Mouse (Mus musculus) intestine, embryonic 14.5 days (tissue): ENCODE measurements around the gene Arhgap29. TPM values are rescaled to one million over a fixed set of nuclear protein-coding genes. Genes with fewer than 3 reads are reported as not detected.

ENCODE experiments used
- ATAC-seq: fragments of 200-750 bp; cut with Nextera tagmentation; replicated peaks from 2 replicates; pipeline ENCODE4 v1.8.0; 2017; ENCODE audit warnings: low read depth, moderate number of reproducible peaks, moderate TSS enrichment, moderate library complexity; ENCODE audit not compliant: low FRiP score, low TSS enrichment
- DNase-seq: peaks from one replicate; pipeline ENCODE4 v3.0.0-alpha.2; 2018; ENCODE audit warnings: low spot score
- H3K27ac ChIP-seq: fragments of 300-500 bp; sonication (generic); 2 replicates; pipeline ENCODE4 v1.5.1; 2014; ENCODE audit warnings: low read depth, mild to moderate bottlenecking, control low read depth
- H3K27me3 ChIP-seq: fragments of 300-500 bp; sonication (generic); replicated peaks from 2 replicates; pipeline ENCODE4 v1.6.1; 2014; ENCODE audit warnings: low read length, control low read depth; ENCODE audit not compliant: control insufficient read depth, insufficient read depth
- H3K36me3 ChIP-seq: fragments of 300-500 bp; sonication (generic); 2 replicates; pipeline ENCODE4 v1.6.1; 2014; ENCODE audit warnings: low read length, control low read depth; ENCODE audit not compliant: control insufficient read depth, insufficient read depth
- H3K4me1 ChIP-seq: fragments of 300-500 bp; sonication (generic); replicated peaks from 2 replicates; pipeline ENCODE4 v1.6.1; 2014; ENCODE audit warnings: low read length, control low read depth, mixed read lengths; ENCODE audit not compliant: control insufficient read depth, insufficient read depth
- H3K4me2 ChIP-seq: fragments of 300-500 bp; sonication (generic); 2 replicates; pipeline ENCODE4 v1.6.1; 2014; ENCODE audit warnings: low read length
- H3K4me3 ChIP-seq: fragments of 300-500 bp; sonication (generic); 2 replicates; pipeline ENCODE4 v1.5.1; 2014; ENCODE audit warnings: low read depth, low read length, control low read depth, mixed read lengths
- H3K9ac ChIP-seq: fragments of 300-500 bp; sonication (generic); 2 replicates; pipeline ENCODE4 v1.6.1; 2014; ENCODE audit warnings: mild to moderate bottlenecking, low read length
- H3K9me3 ChIP-seq: fragments of 300-500 bp; sonication (generic); 2 replicates; pipeline ENCODE4 v1.6.1; 2016; ENCODE audit warnings: low read length, control low read depth; ENCODE audit not compliant: control insufficient read depth
- WGBS: fragments of 180-500 bp; shearing (Covaris S2); extraction: QIAGEN DNeasy Blood & Tissue Kit; methylation state at CpG from one replicate; pipeline ENCODE4 v1.1.7; 2014; 5-methylcytosine and 5-hydroxymethylcytosine counted together
- polyA plus RNA-seq: library from polyadenylated mRNA; unstranded; fragments of >200 nt; fragmentation: Nextera tagmentation; extraction: Ambion mirVana; gene quantifications from 2 replicates; pipeline ENCODE4 v1.2.1, GENCODE M21; 2014

Gene Arhgap29
- polyA plus RNA-seq, 1 experiment from 2014 or later: 57.8 TPM

DNA sequence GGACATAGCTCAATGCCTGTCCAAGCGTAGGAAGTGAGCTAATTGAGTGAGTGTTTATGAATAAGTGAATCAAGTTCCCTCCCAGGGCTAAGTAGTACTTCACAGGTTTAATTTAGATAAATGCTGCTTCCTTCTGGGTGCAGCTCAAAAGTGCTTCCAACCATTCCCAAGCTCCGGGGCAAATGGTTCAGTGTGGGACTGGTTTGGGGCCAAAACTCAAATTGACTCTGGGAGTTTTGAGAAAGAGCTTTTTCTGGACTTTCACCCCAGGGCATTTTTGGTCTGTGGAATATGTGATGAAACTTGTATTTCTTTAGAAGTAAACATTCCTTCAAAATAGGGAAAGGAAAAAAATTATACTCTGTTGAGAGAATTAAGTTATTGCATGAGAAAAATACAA is 16.1 kb upstream of the Arhgap29 start:
- Histone ChIP-seq H3K4me3 (no peak overlapping the region), H3K36me3 (no peaks in the 10 kb centered on the region), H3K27me3 (no peaks in the 10 kb centered on the region), H3K9me3 (no peaks in the 10 kb centered on the region), H3K27ac (no peak overlapping the region), H3K4me1 (no peaks in the 10 kb centered on the region), H3K9ac (no peak overlapping the region), H3K4me2 (no peak overlapping the region)
- no peak for ATAC-seq
- peak; percentile 25 for DNase-seq
- 67% methylated on average over 2 of the region's 2 CpGs for WGBS

- Histone ChIP-seq H3K4me2 (no peak overlapping the region), H3K4me1 (no peaks in the 10 kb centered on the region), H3K9me3 (no peaks in the 10 kb centered on the region), H3K36me3 (no peaks in the 10 kb centered on the region), H3K27ac (no peak overlapping the region), H3K4me3 (no peak overlapping the region), H3K27me3 (no peaks in the 10 kb centered on the region), H3K9ac (no peak overlapping the region)
- ATAC-seq (no peak), DNase-seq (no peak)
- WGBS: 85% methylated on average over 6 of the region's 6 CpGs
Observed at GRCm38 (mm10) chr3:121937036-121937435, 15.3 kb upstream of the Arhgap29 start.

DNA sequence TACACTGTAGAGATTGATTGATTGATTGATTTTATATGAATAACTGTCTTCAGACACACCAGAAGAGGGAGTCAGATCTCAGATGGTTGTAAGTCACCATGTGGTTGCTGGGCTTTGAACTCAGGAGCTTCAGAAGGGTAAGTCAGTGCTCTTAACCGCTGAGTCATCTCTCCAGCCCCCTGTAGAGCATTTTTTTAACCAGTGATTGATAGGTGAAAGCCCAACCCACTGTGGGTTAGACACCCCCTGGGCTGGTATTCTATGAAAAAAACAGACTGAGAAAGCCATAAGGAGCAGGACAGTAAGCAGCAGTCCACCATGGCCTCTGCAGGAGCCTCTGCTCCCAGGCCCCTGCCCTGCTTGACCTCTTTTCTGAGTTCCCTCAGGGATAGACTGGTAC is 12.7 kb upstream of the Arhgap29 start:
- Histone ChIP-seq H3K36me3 (no peaks in the 10 kb centered on the region), H3K9ac (no peak overlapping the region), H3K27me3 (no peaks in the 10 kb centered on the region), H3K27ac (no peak overlapping the region), H3K9me3 (no peaks in the 10 kb centered on the region), H3K4me3 (no peak overlapping the region), H3K4me2 (no peak overlapping the region), H3K4me1 (no peaks in the 10 kb centered on the region)
- peak; percentile 38 for DNase-seq
- WGBS: 82% methylated on average over 1 of the region's 1 CpGs
- ATAC-seq: no peak

- Histone ChIP-seq H3K36me3 (no peaks in the 10 kb centered on the region), H3K4me3 (no peak overlapping the region), H3K4me1 (no peaks in the 10 kb centered on the region), H3K27me3 (no peaks in the 10 kb centered on the region), H3K9ac (no peak overlapping the region), H3K27ac (no peak overlapping the region), H3K9me3 (no peaks in the 10 kb centered on the region), H3K4me2 (no peak overlapping the region)
- ATAC-seq (no peak), DNase-seq (peak; percentile 21)
- 76% methylated on average over 8 of the region's 8 CpGs for WGBS
Observed at GRCm38 (mm10) chr3:121940094-121940889, 12.0 kb upstream of the Arhgap29 start.

- ATAC-seq (no peak), DNase-seq (peak; percentile 46)
- Histone ChIP-seq H3K9me3 (no peaks in the 10 kb centered on the region), H3K4me2 (no peak overlapping the region), H3K4me1 (no peaks in the 10 kb centered on the region), H3K9ac (no peak overlapping the region), H3K4me3 (no peak overlapping the region), H3K27me3 (no peaks in the 10 kb centered on the region), H3K27ac (no peak overlapping the region), H3K36me3 (no peaks in the 10 kb centered on the region)
- 82% methylated on average over 11 of the region's 11 CpGs for WGBS
Observed at GRCm38 (mm10) chr3:121941204-121941745, 11.1 kb upstream of the Arhgap29 start.

- Histone ChIP-seq H3K27ac (no peak overlapping the region), H3K4me2 (no peak overlapping the region), H3K4me1 (no peaks in the 10 kb centered on the region), H3K9me3 (no peaks in the 10 kb centered on the region), H3K4me3 (no peak overlapping the region), H3K9ac (no peak overlapping the region), H3K36me3 (no peaks in the 10 kb centered on the region), H3K27me3 (no peaks in the 10 kb centered on the region)
- 52% methylated on average over 2 of the region's 2 CpGs for WGBS
- no peak for ATAC-seq
- no peak for DNase-seq
Observed at GRCm38 (mm10) chr3:121945957-121946356, 6.4 kb upstream of the Arhgap29 start.

GRCm38 (mm10) chr3:121946765-121947164 is 5.6 kb upstream of the Arhgap29 start:
- no peaks in the 10 kb centered on the region for H3K27me3 ChIP-seq
- DNase-seq (no peak), ATAC-seq (no peak)
- no peak overlapping the region for H3K9ac ChIP-seq
- H3K36me3 ChIP-seq: no peaks in the 10 kb centered on the region
- H3K27ac ChIP-seq: no peak overlapping the region
- H3K9me3 ChIP-seq: no peaks in the 10 kb centered on the region
- H3K4me3 ChIP-seq: no peak overlapping the region
- H3K4me1 ChIP-seq: no peaks in the 10 kb centered on the region
- H3K4me2 ChIP-seq: no peak overlapping the region

DNA sequence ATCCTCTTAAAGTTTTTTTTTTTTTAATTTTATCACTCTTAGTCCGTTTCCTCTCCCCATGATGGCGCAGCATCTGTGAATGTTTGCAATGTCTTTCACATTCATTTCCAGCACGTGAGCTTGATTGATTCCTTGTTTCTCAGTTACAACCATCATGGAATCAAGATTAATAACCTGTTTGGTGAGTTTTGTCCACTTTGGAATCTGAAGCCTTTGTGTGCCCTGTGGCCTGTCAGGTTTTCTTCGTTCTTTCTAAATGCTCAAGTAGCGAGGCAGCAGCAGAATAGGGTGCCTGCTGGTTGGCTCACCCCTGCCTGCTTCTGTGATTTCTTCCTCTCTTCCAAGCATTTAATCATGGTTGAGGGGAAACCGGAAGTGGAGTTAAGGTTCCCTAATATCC is 2.2 kb upstream of the Arhgap29 start:
- 43% methylated on average over 6 of the region's 6 CpGs for WGBS

DNA sequence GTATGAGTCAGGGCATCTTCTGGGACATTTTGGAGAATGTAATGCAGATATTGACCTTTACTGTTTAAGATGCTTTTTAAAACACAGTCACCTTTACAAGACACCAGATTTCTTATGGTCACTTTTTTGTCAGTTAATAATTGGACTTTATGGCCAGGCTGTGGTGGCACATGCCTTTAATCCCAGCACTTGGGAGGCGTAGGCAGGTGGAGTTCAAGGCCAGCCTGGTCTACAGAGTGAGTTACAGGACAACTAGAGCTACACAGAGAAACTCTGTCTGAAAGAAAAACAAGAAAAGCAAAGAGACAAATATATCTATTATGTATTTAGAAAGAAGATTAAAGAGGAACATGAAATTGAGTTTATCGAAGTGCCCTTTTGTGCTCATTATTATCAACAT is 1.2 kb upstream of the Arhgap29 start:
- H3K27ac ChIP-seq: no peak overlapping the region
- H3K9ac ChIP-seq: no peak overlapping the region
- H3K4me3 ChIP-seq: no peak overlapping the region
- no peaks in the 10 kb centered on the region for H3K36me3 ChIP-seq
- no peak overlapping the region for H3K4me2 ChIP-seq
- no peaks in the 10 kb centered on the region for H3K27me3 ChIP-seq
- WGBS: 72% methylated on average over 2 of the region's 2 CpGs
- ATAC-seq: no peak
- DNase-seq: no peak
- H3K9me3 ChIP-seq: no peaks in the 10 kb centered on the region
- 0 out of 2 replicates have a peak, but pooled peaks cover 6% of the 10 kb centered on the region for H3K4me1 ChIP-seq

More for the DNA sequence above, 2.2 kb upstream of the Arhgap29 start:
- Histone ChIP-seq H3K36me3 (no peaks in the 10 kb centered on the region), H3K27me3 (no peaks in the 10 kb centered on the region), H3K4me1 (0 out of 2 replicates have a peak, but pooled peaks cover 6% of the 10 kb centered on the region), H3K4me2 (no peak overlapping the region), H3K9ac (no peak overlapping the region), H3K27ac (no peak overlapping the region), H3K4me3 (no peak overlapping the region), H3K9me3 (no peaks in the 10 kb centered on the region)
- DNase-seq (no peak), ATAC-seq (no peak)
